Mouse (Mus musculus): ENCODE data around the gene Olfr1134.
"Not testable (repeated sequence)": the region's sequence is repeated elsewhere in the genome, so short reads cannot be mapped to it uniquely, and the experiment has no call there.

Olfr1134 gene

DNA sequence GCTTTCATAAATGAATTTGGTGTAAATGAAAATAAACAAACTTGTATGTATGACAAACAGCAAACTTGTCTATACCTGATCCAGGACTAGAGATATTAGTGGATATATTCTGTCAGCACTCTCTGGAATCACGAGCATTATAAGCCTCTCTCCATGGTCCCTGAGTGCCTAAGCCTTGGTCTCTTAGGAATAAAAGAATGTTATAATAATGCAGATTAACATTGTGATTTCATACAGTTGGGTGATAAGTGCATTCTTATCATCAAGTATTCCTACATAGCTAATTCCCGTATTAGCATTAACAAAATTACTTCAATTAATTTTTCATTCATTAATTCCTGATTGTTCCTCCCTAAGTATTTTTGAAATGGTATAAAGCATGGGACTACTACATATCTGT, at the start of gene Olfr1134:
Gene Olfr1134, minus strand, starts transcription at position 101 of the 400 bp plus-strand sequence.
- no peak for DNase-seq

DNA sequence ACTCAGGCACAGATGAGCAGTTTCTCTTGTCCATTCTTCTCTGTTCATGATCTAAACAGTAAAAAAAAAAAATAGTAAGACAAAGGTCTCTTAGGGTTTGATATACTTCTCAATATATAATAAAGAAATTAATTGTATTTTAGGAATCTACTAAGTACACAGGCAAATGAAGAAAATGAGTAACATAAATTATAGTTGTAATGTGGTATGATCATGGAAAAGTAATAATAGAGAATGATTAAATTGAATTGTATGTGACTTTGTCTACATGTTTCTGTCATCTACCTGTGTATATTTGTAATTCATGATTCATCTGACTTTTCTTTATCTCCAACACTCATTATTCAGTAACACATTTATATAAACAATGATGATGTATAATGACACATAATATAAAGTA, 35.6 kb upstream of the Olfr1134 start, which contains the start of gene Olfr1136:
Gene Olfr1136, minus strand, starts transcription at position 101 of the 400 bp plus-strand sequence.
- no peak for DNase-seq

DNA sequence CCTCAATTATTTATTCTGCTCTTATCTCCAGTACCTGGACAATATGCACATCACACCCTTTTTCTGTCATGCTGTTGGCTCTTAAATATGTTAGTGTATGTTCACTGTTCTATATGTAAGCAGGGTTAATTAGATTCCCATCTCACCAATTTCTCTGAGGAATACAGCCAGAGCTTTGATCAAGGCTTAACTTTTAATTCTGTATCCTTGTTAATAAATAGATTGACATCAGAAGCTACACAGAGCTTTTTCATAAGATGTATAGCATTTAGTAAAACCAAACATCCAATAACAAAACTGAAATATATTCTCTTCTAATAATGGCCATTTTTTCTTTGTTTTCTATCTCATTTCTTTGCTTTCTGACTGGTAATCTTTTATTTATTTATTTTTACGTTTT, 15.3 kb upstream of the Olfr1134 start, which contains the start of gene Olfr1135:
Gene Olfr1135, minus strand, starts transcription at position 101 of the 400 bp plus-strand sequence.
- DNase-seq: no peak

DNA sequence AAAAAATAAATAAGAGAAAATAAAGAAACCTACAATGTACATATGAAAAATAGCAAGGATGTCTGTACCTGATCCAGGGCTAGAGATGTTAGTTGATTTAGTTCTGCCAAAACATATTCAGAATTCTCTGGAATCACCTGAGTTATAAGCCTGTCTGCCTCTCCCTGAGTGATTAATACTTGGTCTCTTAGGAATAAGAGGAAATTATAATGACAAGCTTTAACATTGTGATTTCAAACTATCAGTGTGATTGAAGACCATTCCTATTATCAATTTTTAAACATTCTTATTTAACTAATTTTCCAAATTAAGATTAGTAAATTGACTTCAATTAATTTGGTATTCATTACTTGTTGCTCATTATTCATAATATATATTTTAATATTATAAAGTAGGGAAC, 11.0 kb downstream of the Olfr1134 start, which contains the start of gene Olfr1133:
Gene Olfr1133, minus strand, starts transcription at position 101 of the 400 bp plus-strand sequence.
- no peak for DNase-seq

DNA sequence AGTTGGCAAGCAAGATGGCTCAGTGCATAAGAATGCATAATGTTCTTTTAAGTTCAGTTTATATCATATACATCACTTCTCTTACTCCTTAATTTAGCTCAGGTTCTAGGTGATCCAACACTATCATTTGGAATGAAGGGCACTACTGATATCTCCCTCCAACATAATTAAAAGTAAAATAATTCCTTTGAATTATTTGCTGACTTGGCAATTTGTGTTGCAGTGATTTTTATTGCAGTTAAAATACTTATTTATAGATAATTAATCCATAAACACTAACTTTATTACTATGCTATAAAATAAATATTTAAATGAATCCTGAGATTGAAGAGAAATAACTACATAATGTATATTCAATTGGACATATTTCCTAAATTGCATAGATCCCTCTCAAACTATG, 15.8 kb downstream of the Olfr1134 start:
- no peak for DNase-seq

DNA sequence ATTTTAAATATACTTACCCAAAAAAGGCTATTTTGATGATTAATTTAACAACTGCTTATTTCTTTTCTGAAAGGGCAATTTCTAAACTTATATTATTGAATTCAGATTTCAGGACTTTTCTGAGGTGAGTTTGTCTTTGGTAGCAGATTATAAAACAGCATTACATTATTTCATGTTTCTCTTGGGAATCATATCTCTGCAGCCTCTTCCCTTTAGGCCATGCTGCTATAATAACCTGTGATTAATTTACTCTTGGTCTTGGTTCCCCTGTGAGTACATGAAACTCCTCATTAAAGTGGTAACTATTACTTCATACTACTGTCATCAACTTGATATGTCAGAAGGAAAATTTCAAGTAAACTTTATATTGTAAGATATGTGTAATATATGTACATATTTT, 20.8 kb downstream of the Olfr1134 start, which contains the start of gene Olfr1132:
Gene Olfr1132, minus strand, starts transcription at position 101 of the 400 bp plus-strand sequence.
- DNase-seq: no peak

DNA sequence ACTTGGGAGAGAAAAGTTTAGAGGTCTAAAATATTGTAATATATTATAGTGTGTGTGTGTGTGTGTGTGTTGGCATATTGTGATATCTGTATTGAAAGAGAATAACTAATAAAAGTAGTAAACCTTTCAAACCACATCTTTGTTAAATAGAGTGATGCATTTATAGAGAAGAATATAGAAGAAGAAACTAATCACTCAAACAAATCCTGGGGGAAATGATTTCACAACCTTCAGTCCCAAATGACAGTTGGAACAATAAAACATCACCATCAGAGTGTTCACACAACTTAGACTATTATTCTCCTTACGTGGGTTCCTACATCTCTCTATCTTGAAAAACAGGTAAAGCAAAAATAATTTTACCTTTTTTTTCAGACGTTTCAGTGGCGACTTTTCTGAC, 31.5 kb downstream of the Olfr1134 start, which contains the start of gene Olfr1131:
Gene Olfr1131, plus strand, starts transcription at position 301 of the 400 bp plus-strand sequence.
- no peak for DNase-seq

DNA sequence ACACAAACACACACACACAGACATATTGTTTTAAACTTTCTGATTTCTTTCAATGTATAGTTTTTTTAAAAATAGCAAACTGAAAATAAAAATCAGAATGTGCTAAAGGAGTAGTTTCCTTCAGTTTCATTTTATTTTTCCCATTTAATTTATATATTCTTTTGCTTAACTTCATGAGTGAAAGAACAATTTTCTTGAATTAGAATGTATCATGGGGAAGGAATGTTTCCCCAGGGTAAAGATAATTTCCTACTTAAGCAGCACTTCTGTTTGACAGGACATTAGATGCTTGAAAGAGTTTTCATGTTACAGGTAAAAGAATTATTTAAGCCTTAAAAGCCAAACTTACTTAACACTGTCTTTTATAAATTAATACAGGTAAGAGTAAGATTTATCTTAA, 52.3 kb downstream of the Olfr1134 start, which contains the start of gene Olfr1130:
Gene Olfr1130, plus strand, starts transcription at position 301 of the 400 bp plus-strand sequence.
- not testable (repeated sequence) for DNase-seq

Data from retina, postnatal 1 day (tissue).